Mouse (Mus musculus): ENCODE measurements around the gene Paxip1. TPM values are rescaled to one million over a fixed set of nuclear protein-coding genes. Genes with fewer than 3 reads are reported as not detected.

Paxip1 gene
- total and polyA plus RNA-seq, 3 experiments: 59.2 to 480 (median 151) TPM

DNA sequence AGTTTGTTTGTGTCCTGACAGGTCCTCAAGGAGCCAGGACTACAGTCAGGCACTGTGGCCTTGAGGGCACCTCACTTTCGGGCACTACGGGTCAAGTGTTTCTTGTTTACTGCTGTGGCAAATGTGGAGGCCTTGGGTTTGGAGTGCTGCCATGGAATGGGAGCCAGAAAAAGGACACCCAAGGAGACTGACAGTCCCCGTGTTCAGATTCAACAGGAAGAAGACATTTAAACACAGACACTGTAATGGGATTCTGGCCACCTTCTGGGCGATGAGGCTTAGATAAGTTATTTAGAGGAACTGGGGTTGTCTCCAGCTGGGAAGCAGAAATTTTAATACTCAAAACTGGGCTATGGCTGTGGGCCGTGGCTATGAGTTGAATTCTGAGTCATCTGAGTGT is 60.8 kb downstream of the Paxip1 start:
- TF ChIP-seq ZC3H11A (IDR thresholded peaks at IDR 0.05; ENCODE audit: low read depth, low read length) (no peak), MAX (IDR thresholded peaks at IDR 0.05; ENCODE audit: low read length) (no peak), NELFE (IDR thresholded peaks at IDR 0.05; ENCODE audit: low read depth, low read length) (no peak), NRF1 (IDR thresholded peaks at IDR 0.05; ENCODE audit: insufficient read depth, low read depth, low read length, poor library complexity, severe bottlenecking) (no peak), RAD21 (IDR thresholded peaks at IDR 0.05; ENCODE audit: low read depth, low read length) (no peak), E2F4 (IDR thresholded peaks at IDR 0.05; ENCODE audit: borderline replicate concordance, low read depth, low read length) (no peak), CHD1 (IDR thresholded peaks at IDR 0.05; ENCODE audit: low read depth, low read length) (no peak), CTCF (IDR thresholded peaks at IDR 0.05 in 2 of 3, conservative IDR thresholded peaks at IDR 0.05 in 1 of 3; ENCODE audit: control insufficient read depth in 1 of 3, insufficient read depth in 1 of 3, low read depth in 2 of 3, low read length in 3 of 3, poor library complexity in 1 of 3, severe bottlenecking in 1 of 3) (no peak), ZMIZ1 (IDR thresholded peaks at IDR 0.05; ENCODE audit: low read depth, low read length) (no peak), ZNF384 (IDR thresholded peaks at IDR 0.05; ENCODE audit: low read depth, low read length) (no peak), JUND (IDR thresholded peaks at IDR 0.05; ENCODE audit: low read depth, low read length) (no peak), ELF1 (IDR thresholded peaks at IDR 0.05; ENCODE audit: low read depth, low read length) (no peak), SIN3A (IDR thresholded peaks at IDR 0.05; ENCODE audit: low read length) (no peak), ETS1 (IDR thresholded peaks at IDR 0.05; ENCODE audit: low read depth, low read length) (no peak), MXI1 (IDR thresholded peaks at IDR 0.05; ENCODE audit: low read depth, low read length) (no peak), TBP (IDR thresholded peaks at IDR 0.05; ENCODE audit: low read depth, low read length) (no peak), MEF2A (IDR thresholded peaks at IDR 0.05; ENCODE audit: extremely low read depth, insufficient replicate concordance, low read depth, low read length, poor library complexity, severe bottlenecking) (no peak), SMC3 (IDR thresholded peaks at IDR 0.05; ENCODE audit: low read depth, low read length) (no peak), BHLHE40 (IDR thresholded peaks at IDR 0.05; ENCODE audit: borderline replicate concordance, low read depth, low read length) (no peak), ZKSCAN1 (IDR thresholded peaks at IDR 0.05; ENCODE audit: low read depth, low read length) (no peak)
- Histone ChIP-seq H3K36me3 (ENCODE audit: control insufficient read depth in 1 of 2, insufficient read depth in 2 of 2, low read length in 2 of 2) (no peaks in the 10 kb centered on the region), H3K9me3 (replicated peaks; ENCODE audit: insufficient read depth, low read length) (no peaks in the 10 kb centered on the region), H3K4me3 (ENCODE audit: control insufficient read depth in 1 of 2, insufficient read depth in 1 of 2, low read depth in 2 of 2, low read length in 2 of 2) (no peak overlapping the region), H3K27me3 (ENCODE audit: control insufficient read depth in 1 of 2, insufficient read depth in 2 of 2, low read length in 2 of 2) (no peaks in the 10 kb centered on the region), H3K27ac (ENCODE audit: control insufficient read depth, low read depth, low read length) (no peak overlapping the region), H3K79me2 (ENCODE audit: control insufficient read depth, insufficient read depth, low read length, poor library complexity) (no peaks in the 10 kb centered on the region), H3K9ac (ENCODE audit: control insufficient read depth, low read depth, low read length, poor library complexity, severe bottlenecking) (no peak overlapping the region), H3K4me1 (ENCODE audit: control insufficient read depth in 1 of 2, insufficient read depth in 2 of 2, low read length in 2 of 2) (no peaks in the 10 kb centered on the region)
- no peak for DNase-seq (ENCODE audit: low read depth, low spot score)

DNA sequence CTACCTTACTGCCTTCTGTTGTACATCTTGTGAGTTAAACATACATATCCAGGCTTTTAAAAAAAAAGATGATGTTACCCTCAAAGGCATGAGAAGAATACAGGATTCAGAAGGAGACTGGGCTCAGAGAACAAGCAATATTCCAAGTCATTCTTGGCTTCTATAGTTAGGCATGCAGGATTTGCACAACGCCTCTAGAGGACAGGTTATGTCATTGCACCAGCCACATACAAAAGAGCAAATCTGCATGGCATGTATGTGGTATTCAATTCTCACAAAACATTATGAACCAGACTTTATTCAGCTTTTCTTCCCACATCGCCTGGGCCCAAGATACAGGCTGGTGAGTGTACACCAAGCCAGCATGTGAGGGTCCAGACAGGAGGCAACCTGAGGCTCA is 67.0 kb downstream of the Paxip1 start:
- Histone ChIP-seq H3K4me1 (ENCODE audit: control insufficient read depth in 1 of 2, insufficient read depth in 2 of 2, low read length in 2 of 2) (no peaks in the 10 kb centered on the region), H3K27me3 (ENCODE audit: control insufficient read depth in 1 of 2, insufficient read depth in 2 of 2, low read length in 2 of 2) (no peaks in the 10 kb centered on the region), H3K27ac (ENCODE audit: control insufficient read depth, low read depth, low read length) (no peak overlapping the region), H3K9ac (ENCODE audit: control insufficient read depth, low read depth, low read length, poor library complexity, severe bottlenecking) (no peak overlapping the region), H3K79me2 (ENCODE audit: control insufficient read depth, insufficient read depth, low read length, poor library complexity) (no peaks in the 10 kb centered on the region), H3K9me3 (replicated peaks; ENCODE audit: insufficient read depth, low read length) (no peaks in the 10 kb centered on the region), H3K36me3 (ENCODE audit: control insufficient read depth in 1 of 2, insufficient read depth in 2 of 2, low read length in 2 of 2) (no peaks in the 10 kb centered on the region), H3K4me3 (ENCODE audit: control insufficient read depth in 1 of 2, insufficient read depth in 1 of 2, low read depth in 2 of 2, low read length in 2 of 2) (no peak overlapping the region)
- no peak for DNase-seq (ENCODE audit: low read depth, low spot score)
- TF ChIP-seq CTCF (IDR thresholded peaks at IDR 0.05 in 2 of 3, conservative IDR thresholded peaks at IDR 0.05 in 1 of 3; ENCODE audit: control insufficient read depth in 1 of 3, insufficient read depth in 1 of 3, low read depth in 2 of 3, low read length in 3 of 3, poor library complexity in 1 of 3, severe bottlenecking in 1 of 3) (peak; percentile 12 to 69 (median 45); a peak in 4 of 6 replicates), CHD2 (IDR thresholded peaks at IDR 0.05; ENCODE audit: low read length) (no peak)
